Mouse (Mus musculus) splenic B cell, adult 2 months (primary cell): ENCODE results near the gene Golph3l.
"Not testable (repeated sequence)": the region's sequence is repeated elsewhere in the genome, so short reads cannot be mapped to it uniquely, and the experiment has no call there.

Source experiments
- DNase-seq: peaks from one replicate; pipeline ENCODE4 v3.0.0-alpha.2; 2011; ENCODE audit warnings: low read depth, low spot score
- H3K27me3 ChIP-seq: 2 replicates; pipeline ENCODE4 v1.6.1; 2012; ENCODE audit warnings: mild to moderate bottlenecking, low read length, moderate library complexity, mixed read lengths; ENCODE audit not compliant: control insufficient read depth, poor library complexity, insufficient read depth, severe bottlenecking
- H3K36me3 ChIP-seq: 2 replicates; pipeline ENCODE4 v1.6.1; 2012; ENCODE audit warnings: mild to moderate bottlenecking, low read length, moderate library complexity, mixed read lengths; ENCODE audit not compliant: control insufficient read depth, poor library complexity, insufficient read depth, severe bottlenecking

The Golph3l gene

GRCm38 (mm10) chr3:95606096-95606495 lies 17.4 kb downstream of the Golph3l start:
- Histone ChIP-seq H3K36me3 (peaks cover 9% of the 10 kb centered on the region; the same call in 1 of the 2 replicates), H3K27me3 (no peaks in the 10 kb centered on the region)
- DNase-seq, result no peak

- Histone ChIP-seq H3K27me3 (no peaks in the 10 kb centered on the region), H3K36me3 (peaks cover 9% of the 10 kb centered on the region; the same call in 1 of the 2 replicates)
- no peak for DNase-seq
Observed at GRCm38 (mm10) chr3:95609195-95609594, 20.5 kb downstream of the Golph3l start.

- Histone ChIP-seq H3K36me3 (peaks cover 14% of the 10 kb centered on the region; the same call in 1 of the 2 replicates), H3K27me3 (no peaks in the 10 kb centered on the region)
- no peak for DNase-seq
Observed at GRCm38 (mm10) chr3:95613996-95614395, 25.3 kb downstream of the Golph3l start.

GRCm38 (mm10) chr3:95618511-95618910 lies 29.8 kb downstream of the Golph3l start:
- Histone ChIP-seq H3K36me3 (peaks cover 9% of the 10 kb centered on the region; the same call in 1 of the 2 replicates), H3K27me3 (no peaks in the 10 kb centered on the region)
- DNase-seq, result no peak

GRCm38 (mm10) chr3:95621241-95621640 lies 32.5 kb downstream of the Golph3l start:
- Histone ChIP-seq H3K27me3 (no peaks in the 10 kb centered on the region), H3K36me3 (peaks cover 9% of the 10 kb centered on the region; the same call in 1 of the 2 replicates)
- DNase-seq, result no peak

- H3K27me3 ChIP-seq, DNase-seq, H3K36me3 ChIP-seq: not testable (repeated sequence)
Observed at GRCm38 (mm10) chr3:95622421-95622820, 33.7 kb downstream of the Golph3l start.

- peaks cover 8% of the 10 kb centered on the region for H3K36me3 ChIP-seq
- no peaks in the 10 kb centered on the region for H3K27me3 ChIP-seq
- no peak for DNase-seq
Observed at GRCm38 (mm10) chr3:95623551-95623950, 34.8 kb downstream of the Golph3l start.

- H3K27me3 ChIP-seq, H3K36me3 ChIP-seq, DNase-seq: not testable (repeated sequence)
Observed at GRCm38 (mm10) chr3:95623991-95624515, 35.3 kb downstream of the Golph3l start.

- Histone ChIP-seq H3K27me3 (no peaks in the 10 kb centered on the region), H3K36me3 (peaks cover 10% of the 10 kb centered on the region)
- peak; percentile 99 for DNase-seq
Observed at GRCm38 (mm10) chr3:95624628-95625503, 36.1 kb downstream of the Golph3l start, which contains the start of gene Ensa. Gene Ensa, plus strand, starts transcription at chr3:95624993.

- DNase-seq, result no peak
- H3K36me3 ChIP-seq, result peaks cover 21% of the 10 kb centered on the region
- no peaks in the 10 kb centered on the region for H3K27me3 ChIP-seq
Observed at GRCm38 (mm10) chr3:95627763-95628162, 39.0 kb downstream of the Golph3l start.

GRCm38 (mm10) chr3:95629755-95630154 lies 41.0 kb downstream of the Golph3l start:
- Histone ChIP-seq H3K36me3 (peaks cover 23% of the 10 kb centered on the region), H3K27me3 (no peaks in the 10 kb centered on the region)
- no peak for DNase-seq

GRCm38 (mm10) chr3:95630856-95631255 lies 42.1 kb downstream of the Golph3l start:
- H3K27me3 ChIP-seq, result no peaks in the 10 kb centered on the region
- DNase-seq, result no peak
- peaks cover 23% of the 10 kb centered on the region for H3K36me3 ChIP-seq

- no peaks in the 10 kb centered on the region for H3K27me3 ChIP-seq
- DNase-seq, result no peak
Observed at GRCm38 (mm10) chr3:95631304-95631703, 42.6 kb downstream of the Golph3l start.

GRCm38 (mm10) chr3:95632648-95633588 lies 44.2 kb downstream of the Golph3l start:
- peak; percentile 79 for DNase-seq
- Histone ChIP-seq H3K36me3 (peaks cover 21% of the 10 kb centered on the region), H3K27me3 (no peaks in the 10 kb centered on the region)

More at GRCm38 (mm10) chr3:95631304-95631703, 42.6 kb downstream of the Golph3l start:
- peaks cover 23% of the 10 kb centered on the region for H3K36me3 ChIP-seq
